Mouse (Mus musculus) frontal cortex, postnatal 14 days (tissue): ENCODE data around the gene Pate4.
"Not testable (repeated sequence)": the region's sequence is repeated elsewhere in the genome, so short reads cannot be mapped to it uniquely, and the experiment has no call there.

Source experiments
- DNase-seq, 2 experiments: peaks; one replicate each; pipeline ENCODE4 v3.0.0; 2022; ENCODE audit warnings: low spot score in 2 of 2

Gene Pate4

GRCm38 (mm10) chr9:35611841-35612240 lies at the start of gene Pate4:
Gene Pate4, minus strand, starts transcription at chr9:35611941.
- no peak for DNase-seq

- no peak for DNase-seq
These were observed 36.4 kb upstream of the Pate4 start, which contains the start of gene Pate3 for GRCm38 (mm10) chr9:35648102-35648501. Gene Pate3, minus strand, starts transcription at chr9:35648202.

GRCm38 (mm10) chr9:35632981-35633380 lies 21.2 kb upstream of the Pate4 start:
- no peak for DNase-seq

DNA sequence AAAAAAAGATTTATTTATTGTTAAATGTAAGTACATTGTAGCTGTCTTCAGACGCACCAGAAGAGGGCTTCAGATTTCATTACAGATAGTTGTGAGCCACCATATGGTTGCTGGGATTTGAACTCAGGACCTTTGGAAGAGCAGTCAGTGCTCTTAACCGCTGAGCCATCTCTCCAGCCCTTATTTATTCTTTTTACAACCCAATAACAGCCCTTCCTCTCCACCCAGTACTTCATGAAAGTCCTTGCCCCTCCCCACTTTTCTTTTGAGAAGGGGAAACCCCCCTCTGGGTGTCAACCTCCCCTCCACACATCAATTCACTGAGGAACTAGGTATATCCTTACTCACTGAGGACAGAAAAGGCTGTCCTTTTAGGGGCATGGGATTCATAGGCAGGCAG lies 5.0 kb upstream of the Pate4 start:
- not testable (repeated sequence) for DNase-seq

- DNase-seq, result no peak
These were observed 2.3 kb upstream of the Pate4 start for GRCm38 (mm10) chr9:35614005-35614404.

- DNase-seq, result no peak
These were observed 3.9 kb downstream of the Pate4 start for GRCm38 (mm10) chr9:35607647-35608405.

- DNase-seq, result peak in 1 of 2 experiments; percentile 37
These were observed 18.8 kb downstream of the Pate4 start for GRCm38 (mm10) chr9:35592903-35593302.

DNA sequence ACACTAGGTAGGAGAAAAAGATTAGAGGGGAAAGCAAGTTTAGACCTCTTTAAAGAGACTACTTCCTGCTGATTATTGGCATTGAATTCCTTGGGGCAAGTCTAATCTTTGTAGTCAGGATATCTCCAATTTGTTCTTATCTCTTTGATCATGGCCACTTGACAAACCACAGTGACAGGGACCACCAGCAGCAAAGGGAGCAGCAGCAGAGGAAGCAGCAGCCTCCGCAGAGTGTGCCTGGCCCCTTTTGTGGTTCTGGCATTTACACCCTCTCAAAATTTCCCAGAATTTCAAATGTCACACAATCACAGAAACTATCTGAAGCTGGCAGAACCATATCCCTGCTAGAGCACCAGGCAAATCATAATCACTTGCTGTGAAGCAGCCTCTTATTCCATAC lies 24.1 kb downstream of the Pate4 start:
- DNase-seq, result no peak

DNA sequence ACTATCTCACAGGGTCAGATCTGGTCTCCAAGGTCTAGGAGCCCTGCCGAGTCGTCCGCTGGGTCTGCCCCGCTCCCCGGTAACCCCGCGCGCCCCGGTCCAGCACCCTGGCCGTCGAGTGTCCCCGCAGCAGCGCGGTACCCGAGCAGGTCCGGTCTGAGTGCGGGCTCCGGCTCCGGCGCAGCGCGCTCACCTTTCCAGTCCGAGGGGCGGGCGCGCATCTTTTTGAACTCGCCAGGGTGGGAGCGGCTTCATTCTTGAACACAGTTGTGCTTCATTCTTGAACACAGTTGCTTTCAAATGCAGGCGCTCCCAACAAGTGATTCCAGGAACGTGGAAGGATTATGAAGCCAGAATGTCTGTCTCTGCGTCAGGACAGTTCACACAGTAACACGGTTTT lies 37.3 kb downstream of the Pate4 start:
- DNase-seq, result no peak

- DNase-seq, result no peak
These were observed 41.1 kb downstream of the Pate4 start for GRCm38 (mm10) chr9:35570663-35571062.

GRCm38 (mm10) chr9:35569571-35570534 lies 41.9 kb downstream of the Pate4 start, which contains the start of the genes Pate2 and Hyls1:
Gene Pate2, plus strand, starts transcription at chr9:35570284.
Gene Hyls1, minus strand, starts transcription at chr9:35570398.
- peak; percentile 89 to 91 for DNase-seq

DNA sequence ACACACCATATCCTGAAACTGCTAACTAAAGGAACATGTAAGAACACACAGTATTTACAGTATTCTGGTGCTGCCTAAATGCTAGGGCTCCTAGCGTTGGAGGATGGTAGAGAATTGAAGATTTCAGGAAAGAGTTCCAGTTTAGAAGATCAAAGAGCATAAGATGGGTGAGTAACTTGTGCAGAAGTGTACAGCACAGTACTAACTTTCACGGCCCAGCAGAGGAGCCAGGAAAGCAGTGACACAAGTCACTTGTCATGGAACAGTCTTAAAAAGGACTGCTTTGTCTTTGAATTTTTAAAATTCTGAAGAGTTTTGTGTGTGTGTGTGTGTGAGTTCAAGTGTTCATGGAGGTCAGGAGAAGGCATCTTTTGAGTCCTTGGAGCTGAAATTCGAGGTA lies 43.7 kb downstream of the Pate4 start:
- DNase-seq, result no peak

GRCm38 (mm10) chr9:35564536-35565240 lies 47.1 kb downstream of the Pate4 start:
- no peak for DNase-seq

DNA sequence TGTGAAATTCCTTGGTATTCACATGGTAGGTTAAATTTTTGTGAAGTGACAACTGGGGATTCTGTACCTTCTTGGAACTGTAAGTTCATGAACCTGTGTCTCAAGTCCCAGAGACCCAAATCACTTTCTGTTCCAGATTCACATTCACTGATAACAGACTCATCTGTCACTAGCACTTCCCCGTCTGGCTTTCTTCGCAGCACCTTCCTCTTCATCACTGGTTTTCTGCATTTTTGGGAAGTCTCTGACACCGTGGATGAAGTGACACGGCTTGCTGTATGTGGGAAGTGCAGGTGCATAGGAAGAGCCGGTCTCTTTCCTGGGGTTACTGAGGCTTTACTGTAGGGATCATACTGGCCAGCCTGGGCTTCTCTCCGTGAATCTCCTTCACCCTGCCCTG lies 50.2 kb downstream of the Pate4 start:
- no peak for DNase-seq

DNA sequence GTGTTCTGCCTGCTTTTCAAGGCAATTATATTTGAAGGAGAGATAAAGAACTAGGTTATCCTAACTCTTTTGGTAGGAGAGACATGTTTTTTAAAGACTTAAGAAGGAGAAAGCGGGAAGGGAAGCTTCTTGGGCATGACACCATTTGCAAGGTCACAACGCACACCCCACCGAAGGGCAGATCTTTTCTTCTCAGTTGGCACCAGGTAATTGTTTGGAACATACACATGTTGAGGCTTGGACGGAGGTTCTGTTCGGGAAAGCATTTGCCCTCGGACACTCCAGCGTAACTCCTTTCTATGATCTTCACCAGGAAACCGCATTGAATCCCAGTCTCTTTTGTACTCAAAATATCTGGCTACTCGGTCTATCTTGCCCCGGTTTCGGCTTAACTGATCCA lies 50.7 kb downstream of the Pate4 start:
- no peak for DNase-seq

DNA sequence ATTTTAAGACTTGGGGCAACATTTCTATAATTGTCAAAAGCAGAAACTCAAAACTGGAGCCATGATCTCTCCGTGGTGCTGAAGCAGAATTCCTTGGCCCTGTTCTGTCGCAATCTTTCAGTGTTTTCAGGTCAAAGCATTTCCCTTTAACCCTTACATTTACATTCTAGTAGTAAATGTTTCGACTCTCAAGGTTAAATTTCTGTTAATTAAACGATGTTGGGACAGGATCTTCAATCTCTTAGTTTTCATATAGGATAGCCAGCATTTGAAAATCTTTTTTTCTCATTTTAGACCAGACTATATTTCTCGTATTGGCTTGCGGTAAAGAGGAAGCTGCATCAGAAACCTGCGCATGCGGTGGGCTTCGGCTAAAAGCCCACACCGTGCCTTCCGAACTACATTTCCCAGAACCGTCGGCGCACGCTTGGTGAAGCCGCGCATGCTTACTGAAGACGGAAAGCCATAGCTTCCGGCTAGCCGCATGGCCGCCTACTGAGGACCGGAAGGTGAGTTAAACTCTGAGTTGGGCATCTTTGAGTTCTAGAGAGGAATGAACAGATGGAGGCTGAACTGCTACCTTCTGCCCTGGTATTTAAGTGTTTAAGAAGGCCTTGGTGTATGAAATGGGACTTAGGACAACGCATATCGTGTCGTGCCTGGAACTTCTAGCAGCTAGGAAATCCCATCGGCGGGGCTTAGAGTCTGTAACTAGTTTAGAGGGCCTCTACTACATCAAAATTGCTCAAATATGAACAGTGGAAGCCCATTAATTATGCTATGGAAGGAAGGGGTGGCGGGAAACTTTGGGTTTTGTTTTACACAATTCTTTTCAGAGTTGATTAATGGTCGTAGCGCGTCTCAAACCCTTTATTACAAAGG lies 52.5 kb downstream of the Pate4 start:
- peak; percentile 81 for DNase-seq

DNA sequence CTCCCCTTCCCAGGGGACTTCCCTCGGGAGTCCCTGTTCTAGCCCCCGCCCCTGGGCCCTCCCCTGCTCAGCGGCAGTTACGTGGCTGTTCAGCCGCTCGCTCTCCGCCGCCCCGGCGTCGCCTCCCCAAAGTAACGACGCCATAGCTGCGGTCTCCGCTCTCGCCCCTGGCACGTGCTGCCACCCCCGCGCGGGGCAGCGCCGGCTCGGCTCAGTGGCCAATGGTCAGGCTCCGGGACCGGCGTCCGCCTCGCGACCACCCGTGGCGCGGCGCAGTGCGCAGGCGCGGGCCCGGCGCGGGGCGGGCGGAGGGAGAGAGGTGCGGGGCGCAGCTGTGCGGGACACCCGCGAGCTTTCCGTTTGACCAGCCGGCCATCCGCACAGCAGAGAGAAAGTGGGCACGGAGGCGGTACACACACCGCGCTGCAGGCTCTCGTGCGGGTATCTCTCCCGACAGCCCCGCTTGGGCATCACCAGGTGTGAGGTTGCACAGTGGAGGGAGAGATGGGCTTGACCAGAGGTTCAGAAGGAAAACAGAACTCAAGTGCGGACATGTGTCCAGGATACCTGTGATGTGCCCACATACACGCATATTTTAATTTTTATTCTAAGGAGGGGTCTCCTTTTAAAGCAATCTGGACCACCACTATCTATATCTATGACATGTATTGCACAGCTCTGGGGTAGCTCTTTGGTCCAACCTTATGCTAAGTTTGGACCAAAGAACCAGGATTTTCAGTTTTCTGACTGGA lies 53.3 kb downstream of the Pate4 start, which contains the start of the genes Ddx25 and Pus3:
Ddx25 (minus strand) TSS at position 272 of the 752 bp plus-strand sequence.
Pus3 (plus strand) TSS at position 339 of the 752 bp plus-strand sequence.
- DNase-seq, result peak; percentile 63 to 71
